Comparison of ENCODE assay signal across 9 mouse cellular contexts in genomic region chr7:54835911-54836352, GRCm38 (mm10). TPM values are rescaled to one million over a fixed set of nuclear protein-coding genes. Genes with fewer than 3 reads are reported as not detected.
DNase-seq lines count a peak whose midpoint lies in the region; ATAC-seq and TF ChIP-seq lines count a peak whose summit lies in the region.
"Had no signal": no experiment of that assay in that cellular context is flagged by ENCODE, and none has a peak within 500 bp of the region (broad histone marks: within the 10 kb centered on the region; RNA-seq: fewer than 3 reads in every experiment).

No protein-coding gene starts in this region.

- intact Hi-C loops in left cerebral cortex, postnatal 14 days (cut with DNase I) = no loop called here

- peak; percentile 7 for DNase-seq in cerebellum, adult 9-11 months
- no peak for DNase-seq in cerebellum, adult 9-10 months
- no peak for DNase-seq in lung, postnatal 0 days (ENCODE audit: low spot score)
- no peak for DNase-seq in lung, adult 18-20 months
- DNase-seq in left cerebral cortex, postnatal 14 days (ENCODE audit: low spot score in 2 of 2) = peak; percentile 6 to 12
- DNase-seq in right cerebral cortex, adult 18-20 months = peak; percentile 33
- DNase-seq in spleen, adult 18-20 months = no peak
- no peak for DNase-seq in ovary, postnatal 14 days (ENCODE audit: low spot score)

- H3K4me2 ChIP-seq in lung, postnatal 0 days (replicated peaks; ENCODE audit: low read depth, low read length) = peak overlapping the region; percentile 27; the same call in 1 of the 2 replicates

- no peak for ATAC-seq in lung, postnatal 0 days

- H3K9ac ChIP-seq in lung, postnatal 0 days (replicated peaks; ENCODE audit: low read depth) = no peak overlapping the region
- H3K9ac ChIP-seq: liver, embryonic 14.5 days had no signal

- H3K4me3 ChIP-seq in lung, postnatal 0 days (ENCODE audit: low read depth, low read length) = no peak overlapping the region

- TF ChIP-seq CTCF in lung, postnatal 0 days (IDR thresholded peaks at IDR 0.05) = no peak

- H3K4me1 ChIP-seq in lung, postnatal 0 days (ENCODE audit: insufficient read depth, low read depth, low read length) = no peaks in the 10 kb centered on the region

- H3K27ac ChIP-seq in lung, postnatal 0 days (ENCODE audit: low read length) = no peak overlapping the region
- H3K27ac ChIP-seq: liver, embryonic 14.5 days had no signal

- no peaks in the 10 kb centered on the region for H3K36me3 ChIP-seq in lung, postnatal 0 days (ENCODE audit: insufficient read depth, low read length)

- no peaks in the 10 kb centered on the region for H3K9me3 ChIP-seq in lung, postnatal 0 days (ENCODE audit: low read length)

- WGBS in lung, postnatal 0 days = 2% methylated on average over 13 of the region's 13 CpGs

- no peaks in the 10 kb centered on the region for H3K27me3 ChIP-seq in lung, postnatal 0 days (replicated peaks; ENCODE audit: insufficient read depth, low read length)

- TF ChIP-seq EP300 in lung, postnatal 0 days (IDR thresholded peaks at IDR 0.05) = no peak

RNA-seq across cellular contexts. Expression of gene Luzp2, which starts 0.6 kb away (rescaled TPM):
- 0.02 and 0.14 TPM in 2 replicates for polyA plus RNA-seq in lung, postnatal 0 days (2015; fragmentation: Nextera tagmentation; extraction: Ambion mirVana)
- total RNA-seq in left cerebral cortex, postnatal 14 days (2021) = 10 to 100 TPM; 89.0 to 97.9 TPM

Comparison
In these comparisons a context has a peak if more than half of its experiments do, and no peak if none do; other contexts are left out.
1. DNase-seq: peak in cerebellum, adult 9-11 months (single experiment), left cerebral cortex, postnatal 14 days (2 of 2) and right cerebral cortex, adult 18-20 months (single experiment); none in cerebellum, adult 9-10 months (single experiment), lung, postnatal 0 days (single experiment), lung, adult 18-20 months (0 of 2), spleen, adult 18-20 months (0 of 2) and ovary, postnatal 14 days (single experiment).